Mouse (Mus musculus): ENCODE measurements around the gene Phb.

- TF ChIP-seq CTCF (IDR thresholded peaks at IDR 0.05; ENCODE audit: extremely low read depth, insufficient read depth, low read length) (no peak), POLR2A (IDR thresholded peaks at IDR 0.05; ENCODE audit: extremely low read depth, insufficient read depth, low read length) (no peak)
These were observed 20.4 kb downstream of the Phb start for GRCm38 (mm10) chr11:95687084-95687656.

Data from cortical plate, adult 2 months (tissue).